Mouse (Mus musculus) layer of hippocampus, postnatal 14 days (tissue): ENCODE measurements at regions not wholly inside any gene's neighbourhood (a gene's known extent, or its start where the extent isn't known, plus 50 kb on each side); places are given as distances from the start of the nearest gene placed in this dataset.
A peak's percentile ranks its signal among the peaks of the same experiment; 100 is the strongest.

ENCODE experiments used
- DNase-seq, 2 experiments: peaks; one replicate each; pipeline ENCODE4 v3.0.0; 2021 to 2022; ENCODE audit warnings: low spot score in 2 of 2, mixed read lengths in 1 of 2

DNA sequence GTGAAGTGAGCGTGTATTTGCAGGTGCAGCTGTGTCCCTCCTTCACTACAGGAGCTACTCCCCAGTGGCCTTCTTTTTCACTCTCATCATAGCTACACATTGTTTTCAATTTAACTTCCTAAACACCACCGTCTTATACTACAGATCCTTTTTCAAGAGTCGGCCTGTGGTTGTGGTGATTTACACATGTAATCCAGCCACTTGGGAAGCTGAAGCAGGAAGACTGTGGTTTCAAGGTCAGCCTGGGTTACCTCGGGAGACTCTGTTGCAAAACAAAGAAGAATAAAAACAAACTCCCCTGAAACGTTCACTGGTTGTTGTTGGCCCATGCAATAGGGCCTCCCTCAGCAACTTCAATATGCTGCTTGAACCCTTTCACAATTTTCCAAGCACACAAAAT, 153.8 kb upstream of the Kcnh8 start:
- no peak for DNase-seq

- DNase-seq, result no peak
Measured at GRCm38 (mm10) chr17:52459303-52459996, 143.1 kb upstream of the Kcnh8 start.

GRCm38 (mm10) chr17:52459997-52460387, 142.5 kb upstream of the Kcnh8 start:
- no peak for DNase-seq

DNA sequence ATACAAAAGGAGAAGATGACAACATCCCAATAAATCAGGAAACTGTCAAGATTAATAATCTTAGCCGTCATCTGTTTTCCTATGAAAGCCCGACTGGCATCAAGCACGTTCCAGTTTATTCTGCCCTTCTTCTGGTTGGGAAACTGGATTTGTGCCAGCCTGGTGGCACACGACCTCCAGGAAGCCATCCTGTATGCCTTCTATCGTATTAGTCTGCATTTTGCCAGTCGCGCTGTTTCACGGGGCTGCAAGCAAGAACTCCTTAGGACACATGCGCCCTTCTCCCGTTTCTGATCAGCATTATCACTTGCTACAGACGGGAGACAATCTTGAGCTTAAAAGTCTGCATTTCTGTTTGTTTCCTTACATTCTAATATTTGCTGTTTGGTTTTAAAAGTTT, 141.2 kb upstream of the Kcnh8 start:
- DNase-seq, result no peak

GRCm38 (mm10) chr17:52461709-52462141, 140.8 kb upstream of the Kcnh8 start:
- DNase-seq, result peak; percentile 43 to 67

DNA sequence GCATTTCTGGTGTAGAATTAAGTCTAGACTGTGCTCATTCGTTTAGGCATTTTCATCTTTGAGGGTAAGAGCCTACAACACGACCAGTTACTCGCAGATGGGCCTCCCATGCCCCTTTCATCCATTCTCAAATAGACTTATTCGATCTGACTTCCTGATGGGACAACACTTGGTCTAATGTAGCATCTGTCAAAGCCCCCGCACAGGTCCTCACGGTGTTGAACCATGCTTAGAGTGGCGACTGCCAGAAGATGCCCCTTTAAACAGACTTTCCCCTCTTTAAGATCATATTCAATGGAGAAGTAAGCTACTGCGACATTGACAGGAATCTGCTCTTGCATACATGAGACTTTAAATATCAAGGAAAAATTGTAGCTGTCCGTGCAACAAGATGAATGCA, 140.1 kb upstream of the Kcnh8 start:
- no peak for DNase-seq

DNA sequence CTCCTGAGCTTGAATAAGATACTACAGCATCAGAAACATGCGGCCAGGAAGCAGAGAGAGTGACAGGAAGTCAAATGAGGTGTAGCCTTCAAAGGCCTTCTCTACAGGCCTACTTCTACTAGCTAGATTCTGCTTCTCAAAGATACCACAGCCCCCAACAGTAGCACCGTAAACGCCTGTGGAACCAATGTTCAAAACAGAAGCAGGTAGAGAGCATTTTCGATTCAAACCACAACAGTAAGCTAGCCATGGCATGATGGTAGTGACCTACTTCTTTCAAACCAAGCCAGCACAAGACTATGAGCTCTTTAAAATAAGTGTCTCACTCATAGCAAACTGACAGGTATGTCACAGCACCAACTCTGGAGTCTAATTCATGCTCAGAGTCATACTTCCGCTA, 134.0 kb upstream of the Kcnh8 start:
- no peak for DNase-seq

- DNase-seq, result no peak
Measured at GRCm38 (mm10) chr17:52479327-52480086, 123.0 kb upstream of the Kcnh8 start.

DNA sequence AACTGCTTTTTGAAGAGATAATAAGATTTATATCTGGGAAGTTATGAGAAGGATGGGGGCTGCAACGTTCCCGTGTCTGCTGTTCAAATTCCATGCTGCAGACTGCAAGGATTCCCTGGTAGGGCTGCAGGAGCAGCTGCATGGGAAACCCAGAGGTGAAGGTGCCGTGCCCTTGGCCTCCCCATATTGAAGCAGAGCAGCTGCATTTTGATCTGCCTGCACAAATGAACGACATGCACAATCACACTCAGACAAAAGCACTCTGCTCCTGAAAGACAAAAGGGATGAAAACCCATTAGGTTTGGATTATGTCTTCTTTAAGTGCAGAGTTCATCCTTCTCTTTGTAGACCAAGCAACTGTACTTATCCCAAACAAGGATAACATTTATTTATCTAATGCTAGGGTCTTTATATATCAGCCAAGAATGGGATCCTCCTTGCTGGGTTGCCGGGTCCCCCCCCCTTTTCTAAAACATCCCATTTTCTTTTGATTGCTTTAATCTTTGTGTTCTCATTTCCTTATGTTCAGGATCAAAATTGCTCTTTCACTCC, 122.3 kb upstream of the Kcnh8 start:
- no peak for DNase-seq

GRCm38 (mm10) chr17:52506760-52507159, 95.7 kb upstream of the Kcnh8 start:
- no peak for DNase-seq

GRCm38 (mm10) chr17:52530260-52530659, 72.2 kb upstream of the Kcnh8 start:
- no peak for DNase-seq
